Mouse (Mus musculus) embryonic fibroblast, embryonic 13.5 days (primary cell): Measurements from ENCODE around the gene Pyroxd2.

ENCODE experiments used
- CTCF ChIP-seq: IDR thresholded peaks from 2 replicates; pipeline ENCODE4 v1.5.1; 2011; ENCODE audit warnings: mild to moderate bottlenecking, control low read depth, low read length, moderate library complexity, borderline replicate concordance; ENCODE audit not compliant: insufficient read depth
- POLR2A ChIP-seq: IDR thresholded peaks from 2 replicates; pipeline ENCODE4 v1.6.1; 2011; ENCODE audit warnings: low read depth, mild to moderate bottlenecking, control low read depth, low read length, moderate library complexity

DNA sequence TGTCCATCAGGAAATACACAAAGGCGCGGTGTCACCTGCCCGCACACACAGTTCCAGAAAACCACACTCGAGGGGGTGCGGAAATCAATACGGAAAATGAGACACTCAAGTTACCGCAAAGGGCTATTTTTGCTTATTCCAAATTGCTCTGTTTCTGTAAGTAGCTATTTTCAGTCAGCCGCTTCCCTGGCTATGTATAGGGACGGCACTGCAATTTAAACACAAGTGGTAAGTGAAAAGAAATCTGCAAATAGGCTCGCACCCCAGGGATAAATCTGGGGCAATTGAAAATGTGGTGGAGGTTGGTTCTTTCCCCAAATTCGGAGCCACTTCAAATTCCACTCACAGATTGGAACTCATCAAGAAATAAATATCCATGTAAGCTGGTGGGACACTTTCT is 63.3 kb downstream of the Pyroxd2 start:
- TF ChIP-seq CTCF: no peak
- no peak for TF ChIP-seq POLR2A
